Mouse (Mus musculus): ENCODE measurements around the gene Olfr1377. TPM values are rescaled to one million over a fixed set of nuclear protein-coding genes. Genes with fewer than 3 reads are reported as not detected.

Olfr1377 gene
- not detected for polyA plus RNA-seq (2015; fragmentation: Illumina TruSeq; extraction: RNeasy Lipid Tissue Mini Kit (QIAGEN cat#74804); ENCODE audit: low read depth, low replicate concordance)

GRCm38 (mm10) chr11:50981667-50982066 lies at the start of gene Olfr1377:
Gene Olfr1377, plus strand, starts transcription at chr11:50981967.

GRCm38 (mm10) chr11:50943506-50943905 lies 38.3 kb upstream of the Olfr1377 start, which contains the start of gene 4933414I15Rik:
Gene 4933414I15Rik, minus strand, starts transcription at chr11:50943765.

GRCm38 (mm10) chr11:50953665-50954064 lies 28.1 kb upstream of the Olfr1377 start, which contains the start of gene Prop1:
Gene Prop1, minus strand, starts transcription at chr11:50953765.

GRCm38 (mm10) chr11:50966230-50966629 lies 15.5 kb upstream of the Olfr1377 start, which contains the start of gene Olfr1378:
Gene Olfr1378, plus strand, starts transcription at chr11:50966530.

GRCm38 (mm10) chr11:51003296-51003695 lies 21.5 kb downstream of the Olfr1377 start, which contains the start of gene Olfr51:
Gene Olfr51, plus strand, starts transcription at chr11:51003596.

GRCm38 (mm10) chr11:51013936-51014335 lies 32.2 kb downstream of the Olfr1377 start, which contains the start of gene Olfr54:
Gene Olfr54, plus strand, starts transcription at chr11:51014236.

Other genes starting within 250 kb of the Olfr1377 start
- gene Zfp354c, start 154.2 kb upstream of the Olfr1377 start, polyA plus RNA-seq (2015; fragmentation: Illumina TruSeq; extraction: RNeasy Lipid Tissue Mini Kit (QIAGEN cat#74804); ENCODE audit: low read depth, low replicate concordance), result 29.3 TPM
- gene Zfp879, start 140.4 kb upstream of the Olfr1377 start, polyA plus RNA-seq (2015; fragmentation: Illumina TruSeq; extraction: RNeasy Lipid Tissue Mini Kit (QIAGEN cat#74804); ENCODE audit: low read depth, low replicate concordance), result 3.5 TPM
- not detected for gene Grm6, start 131.3 kb upstream of the Olfr1377 start, polyA plus RNA-seq (2015; fragmentation: Illumina TruSeq; extraction: RNeasy Lipid Tissue Mini Kit (QIAGEN cat#74804); ENCODE audit: low read depth, low replicate concordance)
- 5.7 TPM for gene Zfp454, start 94.3 kb upstream of the Olfr1377 start, polyA plus RNA-seq (2015; fragmentation: Illumina TruSeq; extraction: RNeasy Lipid Tissue Mini Kit (QIAGEN cat#74804); ENCODE audit: low read depth, low replicate concordance)
- 28.0 TPM for gene Zfp2, start 65.8 kb upstream of the Olfr1377 start, polyA plus RNA-seq (2015; fragmentation: Illumina TruSeq; extraction: RNeasy Lipid Tissue Mini Kit (QIAGEN cat#74804); ENCODE audit: low read depth, low replicate concordance)
- gene Zfp354b, start 50.3 kb upstream of the Olfr1377 start, polyA plus RNA-seq (2015; fragmentation: Illumina TruSeq; extraction: RNeasy Lipid Tissue Mini Kit (QIAGEN cat#74804); ENCODE audit: low read depth, low replicate concordance), result 4.7 TPM
- gene 4933414I15Rik, start 38.2 kb upstream of the Olfr1377 start, polyA plus RNA-seq (2015; fragmentation: Illumina TruSeq; extraction: RNeasy Lipid Tissue Mini Kit (QIAGEN cat#74804); ENCODE audit: low read depth, low replicate concordance), result not detected
- not detected for gene Prop1, start 28.2 kb upstream of the Olfr1377 start, polyA plus RNA-seq (2015; fragmentation: Illumina TruSeq; extraction: RNeasy Lipid Tissue Mini Kit (QIAGEN cat#74804); ENCODE audit: low read depth, low replicate concordance)
- not detected for gene Olfr1378, start 15.4 kb upstream of the Olfr1377 start, polyA plus RNA-seq (2015; fragmentation: Illumina TruSeq; extraction: RNeasy Lipid Tissue Mini Kit (QIAGEN cat#74804); ENCODE audit: low read depth, low replicate concordance)
- not detected for gene Olfr51, start 21.6 kb downstream of the Olfr1377 start, polyA plus RNA-seq (2015; fragmentation: Illumina TruSeq; extraction: RNeasy Lipid Tissue Mini Kit (QIAGEN cat#74804); ENCODE audit: low read depth, low replicate concordance)
- gene Olfr54, start 32.3 kb downstream of the Olfr1377 start, polyA plus RNA-seq (2015; fragmentation: Illumina TruSeq; extraction: RNeasy Lipid Tissue Mini Kit (QIAGEN cat#74804); ENCODE audit: low read depth, low replicate concordance), result not detected
- not detected for gene Olfr1375, start 66.1 kb downstream of the Olfr1377 start, polyA plus RNA-seq (2015; fragmentation: Illumina TruSeq; extraction: RNeasy Lipid Tissue Mini Kit (QIAGEN cat#74804); ENCODE audit: low read depth, low replicate concordance)
- gene Zfp354a, start 77.3 kb downstream of the Olfr1377 start, polyA plus RNA-seq (2015; fragmentation: Illumina TruSeq; extraction: RNeasy Lipid Tissue Mini Kit (QIAGEN cat#74804); ENCODE audit: low read depth, low replicate concordance), result 8.3 TPM
- gene Gm12569, start 238.5 kb downstream of the Olfr1377 start, polyA plus RNA-seq (2015; fragmentation: Illumina TruSeq; extraction: RNeasy Lipid Tissue Mini Kit (QIAGEN cat#74804); ENCODE audit: low read depth, low replicate concordance), result not detected

Data from brain, adult 10 weeks (tissue).